ENCODE assay signal across 9 mouse cellular contexts in genomic region chr10:77260166-77260875, GRCm38 (mm10). TPM values are rescaled to one million over a fixed set of nuclear protein-coding genes. Genes with fewer than 3 reads are reported as not detected.
DNase-seq lines count a peak whose midpoint lies in the region; ATAC-seq and TF ChIP-seq lines count a peak whose summit lies in the region.
"Had no signal": no experiment of that assay in that cellular context is flagged by ENCODE, and none has a peak within 500 bp of the region (broad histone marks: within the 10 kb centered on the region; RNA-seq: fewer than 3 reads in every experiment).

No protein-coding gene starts in this region.

- DNase-seq in heart, adult 2 months = no peak
- DNase-seq in heart, postnatal 36 days = no peak
- no peak for DNase-seq in G1E (ENCODE audit: low spot score)
- no peak for DNase-seq in heart, postnatal 0 days (ENCODE audit: low spot score)
- no peak for DNase-seq in liver, postnatal 0 days
- no peak for DNase-seq in right cerebral cortex, postnatal 25 days
- no peak for DNase-seq in adrenal gland, postnatal 10 days
- DNase-seq in thymus, postnatal 14 days = no peak
- DNase-seq: kidney, adult 11 months had no signal

- TF ChIP-seq EP300 in heart, adult 2 months (IDR thresholded peaks at IDR 0.05; ENCODE audit: insufficient read depth, low read depth, low read length) = no peak
- no peak for TF ChIP-seq EP300 in heart, postnatal 0 days (IDR thresholded peaks at IDR 0.05; ENCODE audit: low read depth)
- TF ChIP-seq EP300 in liver, postnatal 0 days (IDR thresholded peaks at IDR 0.05; ENCODE audit: low read depth) = no peak

- H3K9me3 ChIP-seq in G1E (replicated peaks) = no peaks in the 10 kb centered on the region
- no peaks in the 10 kb centered on the region for H3K9me3 ChIP-seq in heart, postnatal 0 days (replicated peaks; ENCODE audit: control insufficient read depth, low read length)
- no peaks in the 10 kb centered on the region for H3K9me3 ChIP-seq in liver, postnatal 0 days (ENCODE audit: low read length)

- peak overlapping the region; percentile 70 for H3K4me3 ChIP-seq in heart, adult 2 months
- H3K4me3 ChIP-seq in G1E (ENCODE audit: low read depth, low read length) = peak overlapping the region; percentile 37; the same call in 1 of the 2 replicates
- H3K4me3 ChIP-seq in heart, postnatal 0 days (ENCODE audit: low read depth, low read length) = peak overlapping the region; percentile 80
- H3K4me3 ChIP-seq in liver, postnatal 0 days (ENCODE audit: low read depth, low read length) = peak overlapping the region; percentile 98

- no peaks in the 10 kb centered on the region for H3K27me3 ChIP-seq in heart, adult 2 months (ENCODE audit: control insufficient read depth, insufficient read depth, low read length)
- peaks cover 10% of the 10 kb centered on the region for H3K27me3 ChIP-seq in G1E (ENCODE audit: insufficient read depth, low read length)
- no peaks in the 10 kb centered on the region for H3K27me3 ChIP-seq in heart, postnatal 0 days (ENCODE audit: control insufficient read depth, insufficient read depth, low read length)
- H3K27me3 ChIP-seq in liver, postnatal 0 days (ENCODE audit: insufficient read depth, low read length) = no peaks in the 10 kb centered on the region

- 81% methylated on average over 17 of the region's 17 CpGs for WGBS in heart, adult 2 months
- WGBS in heart, postnatal 0 days = 77% methylated on average over 17 of the region's 17 CpGs
- 84% methylated on average over 17 of the region's 17 CpGs for WGBS in liver, postnatal 0 days (ENCODE audit: insufficient replicate concordance)

- H3K9ac ChIP-seq in heart, adult 2 months (ENCODE audit: low read depth, low read length) = no peak overlapping the region
- H3K9ac ChIP-seq in heart, postnatal 0 days (replicated peaks; ENCODE audit: low read depth, low read length) = peak overlapping the region; percentile 82; the same call in 1 of the 2 replicates
- H3K9ac ChIP-seq in liver, postnatal 0 days (replicated peaks) = no peak overlapping the region; the same call in 1 of the 2 replicates

- peaks cover 2% of the 10 kb centered on the region; the same call in 1 of the 2 replicates for H3K4me1 ChIP-seq in heart, adult 2 months (ENCODE audit: control insufficient read depth, insufficient read depth, low read length)
- H3K4me1 ChIP-seq in G1E (ENCODE audit: insufficient read depth, low read depth, low read length) = peaks cover 27% of the 10 kb centered on the region
- peaks cover 4% of the 10 kb centered on the region; the same call in 1 of the 2 replicates for H3K4me1 ChIP-seq in heart, postnatal 0 days (ENCODE audit: control insufficient read depth, insufficient read depth)
- peaks cover 12% of the 10 kb centered on the region for H3K4me1 ChIP-seq in liver, postnatal 0 days (ENCODE audit: insufficient read depth)

- H3K27ac ChIP-seq in heart, adult 2 months = no peak overlapping the region
- H3K27ac ChIP-seq in heart, postnatal 0 days (ENCODE audit: low read depth) = no peak overlapping the region
- H3K27ac ChIP-seq in liver, postnatal 0 days (ENCODE audit: low read depth) = no peak overlapping the region

- intact Hi-C loops in heart, adult 2 months (cut with DNase I) = no loop called here
- intact Hi-C loops in heart, postnatal 36 days (cut with DNase I) = no loop called here

- ATAC-seq in G1E (ENCODE audit: extremely low read depth, insufficient number of reproducible peaks, low FRiP score, poor library complexity, severe bottlenecking) = no peak
- no peak for ATAC-seq in heart, postnatal 0 days (ENCODE audit: insufficient read depth, low read depth)
- no peak for ATAC-seq in liver, postnatal 0 days

- no peaks in the 10 kb centered on the region for H3K79me2 ChIP-seq in heart, adult 2 months (replicated peaks; ENCODE audit: control insufficient read depth, insufficient read depth, low read length)

- no peaks in the 10 kb centered on the region for H3K36me3 ChIP-seq in heart, adult 2 months (ENCODE audit: control insufficient read depth, insufficient read depth, low read length)
- peaks cover 52% of the 10 kb centered on the region for H3K36me3 ChIP-seq in G1E (replicated peaks)
- peaks cover 46% of the 10 kb centered on the region for H3K36me3 ChIP-seq in heart, postnatal 0 days (replicated peaks; ENCODE audit: control insufficient read depth, insufficient read depth, low read length)
- H3K36me3 ChIP-seq in liver, postnatal 0 days (replicated peaks; ENCODE audit: insufficient read depth, low read length) = peaks cover 24% of the 10 kb centered on the region

- no peak for TF ChIP-seq POLR2A in heart, adult 2 months (IDR thresholded peaks at IDR 0.05; ENCODE audit: insufficient read depth, low read depth, low read length)

- no peak for TF ChIP-seq CTCF in heart, adult 2 months (IDR thresholded peaks at IDR 0.05)
- no peak for TF ChIP-seq CTCF in G1E (IDR thresholded peaks at IDR 0.05; ENCODE audit: low read depth, low read length)
- no peak for TF ChIP-seq CTCF in heart, postnatal 0 days (IDR thresholded peaks at IDR 0.05; ENCODE audit: low read depth)
- TF ChIP-seq CTCF in liver, postnatal 0 days (IDR thresholded peaks at IDR 0.05; ENCODE audit: low read depth) = no peak

- H3K4me2 ChIP-seq in heart, postnatal 0 days (ENCODE audit: low read depth, low read length) = peak overlapping the region; percentile 84
- peak overlapping the region; percentile 96 for H3K4me2 ChIP-seq in liver, postnatal 0 days (ENCODE audit: low read depth, low read length)

RNA-seq across cellular contexts. Expression of gene Pofut2, which starts 1.3 kb away (rescaled TPM):
- 10 to 100 TPM; 39.6 to 44.0 TPM for total RNA-seq in heart, adult 2 months (2021)
- polyA plus RNA-seq in heart, adult 2 months (2012; rRNA removed) = 55.5 and 58.5 TPM in 2 replicates
- 10 to 100 TPM; 39.2 to 40.7 TPM for total RNA-seq in heart, postnatal 36 days (2021)
- total RNA-seq in G1E (2014; fragmentation: Nextera tagmentation) (26.6 and 31.3 TPM in 2 replicates), G1E (2017) (17.6 and 23.7 TPM in 2 replicates)
- polyA plus RNA-seq in G1E (2012) = 51.5 and 55.7 TPM in 2 replicates
- 78.8 and 94.1 TPM in 2 replicates for total RNA-seq in heart, postnatal 0 days (2014; rRNA removed; ENCODE audit: low replicate concordance)
- polyA plus RNA-seq in heart, postnatal 0 days (2015; fragmentation: Nextera tagmentation; extraction: Ambion mirVana) = 71.1 and 72.4 TPM in 2 replicates
- polyA plus RNA-seq in liver, postnatal 0 days (2015; fragmentation: Nextera tagmentation; extraction: Ambion mirVana) = 16.4 and 17.2 TPM in 2 replicates
- 10 to 100 TPM; 66.2 to 68.2 TPM for total RNA-seq in adrenal gland, postnatal 10 days (2021)

Comparison
In these comparisons a context has a peak if more than half of its experiments do, and no peak if none do; other contexts are left out.
1. H3K4me3 ChIP-seq: peak in every context shown above with its lines; median percentile 98 in liver, postnatal 0 days; 80 in heart, postnatal 0 days; 70 in heart, adult 2 months; 37 in G1E.